Mouse (Mus musculus): Measurements from ENCODE around the gene Gm10230. TPM values are rescaled to one million over a fixed set of nuclear protein-coding genes. Genes with fewer than 3 reads are reported as not detected.
"Not testable (repeated sequence)": the region's sequence is repeated elsewhere in the genome, so short reads cannot be mapped to it uniquely, and the experiment has no call there.

The Gm10230 gene
- not detected in 2 replicates for polyA plus RNA-seq (2014; fragmentation: Nextera tagmentation; extraction: Ambion mirVana)

- not testable (repeated sequence) for H3K9me3 ChIP-seq (ENCODE audit: control insufficient read depth, low read length); H3K27me3 ChIP-seq (ENCODE audit: control insufficient read depth, insufficient read depth, low read length); H3K4me1 ChIP-seq (replicated peaks; ENCODE audit: control insufficient read depth, insufficient read depth, low read length); DNase-seq (ENCODE audit: low spot score); H3K9ac ChIP-seq (ENCODE audit: low read depth, low read length); H3K36me3 ChIP-seq (ENCODE audit: control insufficient read depth, insufficient read depth, low read length); H3K4me2 ChIP-seq (replicated peaks; ENCODE audit: low read depth, low read length); ATAC-seq (ENCODE audit: low FRiP score); H3K4me3 ChIP-seq (ENCODE audit: low read depth, low read length); H3K27ac ChIP-seq (ENCODE audit: low read depth, low read length)
- WGBS: no CpG with 5 or more reads among the region's 7 CpGs
Measured at GRCm38 (mm10) chrX:27494782-27495181, at the start of gene Gm10230. Gene Gm10230, minus strand, starts transcription at chrX:27494882.
